Mouse (Mus musculus): Measurements from ENCODE around the gene Selenop. TPM values are rescaled to one million over a fixed set of nuclear protein-coding genes. Genes with fewer than 3 reads are reported as not detected.

The Selenop gene
- polyA plus RNA-seq, 1 experiment from 2014 or later = 245 TPM

GRCm38 (mm10) chr15:3312937-3313336 lies 44.6 kb downstream of the Selenop start:
- Histone ChIP-seq H3K4me3 (no peak overlapping the region), H3K36me3 (no peaks in the 10 kb centered on the region), H3K27me3 (replicated peaks) (no peaks in the 10 kb centered on the region), H3K9ac (no peak overlapping the region), H3K4me1 (no peaks in the 10 kb centered on the region), H3K4me2 (no peak overlapping the region), H3K27ac (no peak overlapping the region), H3K9me3 (replicated peaks) (no peaks in the 10 kb centered on the region)
- ATAC-seq = no peak

- WGBS (ENCODE audit: insufficient replicate concordance) = 53% methylated on average over 2 of the region's 2 CpGs
- Histone ChIP-seq H3K4me1 (no peaks in the 10 kb centered on the region), H3K9me3 (replicated peaks) (no peaks in the 10 kb centered on the region), H3K9ac (no peak overlapping the region), H3K4me3 (no peak overlapping the region), H3K4me2 (no peak overlapping the region), H3K36me3 (peaks cover 9% of the 10 kb centered on the region; the same call in 1 of the 2 replicates), H3K27ac (no peak overlapping the region), H3K27me3 (replicated peaks) (no peaks in the 10 kb centered on the region)
- ATAC-seq = no peak
These were observed 48.3 kb downstream of the Selenop start for GRCm38 (mm10) chr15:3316617-3317016.

GRCm38 (mm10) chr15:3319929-3320328 lies 51.6 kb downstream of the Selenop start:
- 72% methylated on average over 9 of the region's 9 CpGs for WGBS (ENCODE audit: insufficient replicate concordance)
- no peaks in the 10 kb centered on the region for H3K27me3 ChIP-seq (replicated peaks)
- ATAC-seq = no peak
- no peaks in the 10 kb centered on the region for H3K9me3 ChIP-seq (replicated peaks)
- peaks cover 9% of the 10 kb centered on the region; the same call in 1 of the 2 replicates for H3K36me3 ChIP-seq
- no peak overlapping the region for H3K27ac ChIP-seq
- H3K4me3 ChIP-seq = no peak overlapping the region
- no peaks in the 10 kb centered on the region for H3K4me1 ChIP-seq
- H3K9ac ChIP-seq = no peak overlapping the region
- H3K4me2 ChIP-seq = no peak overlapping the region

- no peak for ATAC-seq
- no peaks in the 10 kb centered on the region for H3K4me1 ChIP-seq
- H3K36me3 ChIP-seq = peaks cover 9% of the 10 kb centered on the region; the same call in 1 of the 2 replicates
- no peak overlapping the region for H3K4me2 ChIP-seq
- no peaks in the 10 kb centered on the region for H3K9me3 ChIP-seq (replicated peaks)
- no peak overlapping the region for H3K27ac ChIP-seq
- H3K27me3 ChIP-seq (replicated peaks) = no peaks in the 10 kb centered on the region
- no peak overlapping the region for H3K9ac ChIP-seq
- H3K4me3 ChIP-seq = no peak overlapping the region
These were observed 54.7 kb downstream of the Selenop start for GRCm38 (mm10) chr15:3323041-3323440.

Other genes with a start within 250 kb of the Selenop start
- gene Ccdc152, start 35.0 kb downstream of the Selenop start, polyA plus RNA-seq (2016; fragmentation: Nextera tagmentation; extraction: Ambion mirVana) = 0.11 and 0.32 TPM in 2 replicates

Data from liver, embryonic 12.5 days (tissue).